Mouse (Mus musculus) liver, embryonic 15.5 days (tissue): ENCODE results near the gene Psma5. TPM values are rescaled to one million over a fixed set of nuclear protein-coding genes. Genes with fewer than 3 reads are reported as not detected.

ENCODE experiments used
- ATAC-seq: fragments of 200-750 bp; cut with Nextera tagmentation; 2 replicates; pipeline ENCODE4 v1.8.0; 2017; ENCODE audit warnings: moderate number of reproducible peaks, mild to moderate bottlenecking, moderate library complexity; ENCODE audit not compliant: insufficient read depth
- H3K27ac ChIP-seq: fragments of 300-500 bp; sonication (generic); replicated peaks from 2 replicates; pipeline ENCODE4 v1.5.1; 2015; ENCODE audit warnings: mild to moderate bottlenecking, inconsistent platforms
- H3K27me3 ChIP-seq: fragments of 300-500 bp; sonication (generic); 2 replicates; pipeline ENCODE4 v1.6.1; 2015; ENCODE audit warnings: mild to moderate bottlenecking, inconsistent platforms
- H3K36me3 ChIP-seq: fragments of 300-500 bp; sonication (generic); replicated peaks from 2 replicates; pipeline ENCODE4 v1.6.1; 2015; ENCODE audit warnings: moderate library complexity, mild to moderate bottlenecking, inconsistent platforms
- H3K4me1 ChIP-seq: fragments of 300-500 bp; sonication (generic); replicated peaks from 2 replicates; pipeline ENCODE4 v1.6.1; 2015; ENCODE audit warnings: inconsistent platforms
- H3K4me2 ChIP-seq: fragments of 300-500 bp; sonication (generic); 2 replicates; pipeline ENCODE4 v1.6.1; 2015; ENCODE audit warnings: moderate library complexity, mild to moderate bottlenecking, inconsistent platforms
- H3K4me3 ChIP-seq: fragments of 300-500 bp; sonication (generic); replicated peaks from 2 replicates; pipeline ENCODE4 v1.5.1; 2015; ENCODE audit warnings: mild to moderate bottlenecking, inconsistent platforms
- H3K9ac ChIP-seq: fragments of 300-500 bp; sonication (generic); 2 replicates; pipeline ENCODE4 v1.6.1; 2015; ENCODE audit warnings: moderate library complexity, mild to moderate bottlenecking, inconsistent platforms
- H3K9me3 ChIP-seq: fragments of 300-500 bp; sonication (generic); replicated peaks from 2 replicates; pipeline ENCODE4 v1.6.1; 2016; ENCODE audit warnings: inconsistent platforms
- WGBS: fragments of 180-500 bp; shearing (Covaris S2); methylation state at CpG from one replicate; pipeline ENCODE4 v1.1.7; 2015; ENCODE audit warnings: mixed read lengths; ENCODE audit not compliant: insufficient replicate concordance; 5-methylcytosine and 5-hydroxymethylcytosine counted together
- polyA plus RNA-seq: library from polyadenylated mRNA; unstranded; fragments of >200 nt; fragmentation: Nextera tagmentation; extraction: Ambion mirVana; gene quantifications from 2 replicates; pipeline ENCODE4 v1.2.1, GENCODE M21; 2015

Psma5 gene
- polyA plus RNA-seq, 1 experiment from 2014 or later, result 151 TPM

DNA sequence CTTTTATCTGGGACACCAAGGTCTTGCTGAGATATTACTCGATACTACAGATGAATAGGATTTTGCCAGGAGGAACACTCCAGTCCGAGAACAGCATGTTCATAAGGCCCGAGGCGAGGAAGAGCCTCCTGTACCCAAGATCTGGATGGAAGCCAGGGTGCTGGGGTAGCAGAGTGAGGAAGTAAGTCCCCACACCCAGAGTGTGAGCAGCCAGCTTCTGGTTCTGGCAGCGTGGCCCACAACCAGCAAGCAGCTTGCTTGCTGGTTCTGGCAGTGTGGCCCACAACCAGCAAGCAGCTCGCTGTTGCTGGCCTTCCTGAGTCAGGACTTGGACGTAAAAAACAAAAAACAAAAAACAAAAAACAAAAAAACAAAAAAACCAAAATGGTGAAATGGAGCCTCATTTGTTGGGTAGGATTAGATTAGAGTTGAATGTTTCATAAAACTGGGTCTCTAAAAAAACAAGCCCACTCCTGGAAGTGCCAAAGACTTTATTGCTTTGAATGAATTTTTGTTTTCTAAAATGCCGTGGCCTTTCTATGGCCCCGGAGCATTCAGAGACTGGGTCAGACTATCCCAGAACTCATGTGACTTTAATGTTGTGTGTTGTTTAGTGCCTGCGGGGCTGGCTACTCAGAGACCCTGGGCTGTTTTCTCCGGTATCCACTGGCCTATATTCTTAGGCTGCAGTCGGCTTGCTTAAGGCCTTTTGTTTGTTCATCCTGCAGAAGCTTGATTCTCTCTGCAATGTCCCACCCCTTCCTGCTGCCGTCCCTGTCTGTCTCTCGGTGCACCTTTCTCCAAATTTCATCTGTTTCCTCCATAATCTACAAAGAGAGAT, 38.9 kb downstream of the Psma5 start:
- ATAC-seq, result no peak
- peaks cover 62% of the 10 kb centered on the region for H3K4me1 ChIP-seq
- 25% methylated on average over 14 of the region's 14 CpGs for WGBS
- no peaks in the 10 kb centered on the region for H3K9me3 ChIP-seq
- no peaks in the 10 kb centered on the region for H3K36me3 ChIP-seq
- H3K27ac ChIP-seq, result peak overlapping the region; percentile 67
- H3K4me2 ChIP-seq, result peak overlapping the region; percentile 63
- H3K27me3 ChIP-seq, result no peaks in the 10 kb centered on the region
- no peak overlapping the region for H3K9ac ChIP-seq
- H3K4me3 ChIP-seq, result peak overlapping the region; percentile 24; the same call in 1 of the 2 replicates

GRCm38 (mm10) chr3:108296220-108297049, 39.7 kb downstream of the Psma5 start:
- Histone ChIP-seq H3K4me1 (peaks cover 55% of the 10 kb centered on the region), H3K9ac (no peak overlapping the region), H3K4me2 (peak overlapping the region; percentile 63), H3K36me3 (no peaks in the 10 kb centered on the region), H3K27me3 (no peaks in the 10 kb centered on the region), H3K4me3 (peak overlapping the region; percentile 24; the same call in 1 of the 2 replicates), H3K27ac (peak overlapping the region; percentile 67), H3K9me3 (no peaks in the 10 kb centered on the region)
- ATAC-seq, result peak; percentile 51
- 10% methylated on average over 14 of the region's 14 CpGs for WGBS

GRCm38 (mm10) chr3:108297050-108297419, 40.3 kb downstream of the Psma5 start:
- H3K4me2 ChIP-seq, result peak overlapping the region; percentile 63
- 70% methylated on average over 7 of the region's 7 CpGs for WGBS
- H3K9ac ChIP-seq, result no peak overlapping the region
- H3K36me3 ChIP-seq, result no peaks in the 10 kb centered on the region
- ATAC-seq, result no peak
- no peaks in the 10 kb centered on the region for H3K27me3 ChIP-seq
- peaks cover 54% of the 10 kb centered on the region for H3K4me1 ChIP-seq
- no peak overlapping the region for H3K4me3 ChIP-seq
- H3K27ac ChIP-seq, result peak overlapping the region; percentile 67
- no peaks in the 10 kb centered on the region for H3K9me3 ChIP-seq

DNA sequence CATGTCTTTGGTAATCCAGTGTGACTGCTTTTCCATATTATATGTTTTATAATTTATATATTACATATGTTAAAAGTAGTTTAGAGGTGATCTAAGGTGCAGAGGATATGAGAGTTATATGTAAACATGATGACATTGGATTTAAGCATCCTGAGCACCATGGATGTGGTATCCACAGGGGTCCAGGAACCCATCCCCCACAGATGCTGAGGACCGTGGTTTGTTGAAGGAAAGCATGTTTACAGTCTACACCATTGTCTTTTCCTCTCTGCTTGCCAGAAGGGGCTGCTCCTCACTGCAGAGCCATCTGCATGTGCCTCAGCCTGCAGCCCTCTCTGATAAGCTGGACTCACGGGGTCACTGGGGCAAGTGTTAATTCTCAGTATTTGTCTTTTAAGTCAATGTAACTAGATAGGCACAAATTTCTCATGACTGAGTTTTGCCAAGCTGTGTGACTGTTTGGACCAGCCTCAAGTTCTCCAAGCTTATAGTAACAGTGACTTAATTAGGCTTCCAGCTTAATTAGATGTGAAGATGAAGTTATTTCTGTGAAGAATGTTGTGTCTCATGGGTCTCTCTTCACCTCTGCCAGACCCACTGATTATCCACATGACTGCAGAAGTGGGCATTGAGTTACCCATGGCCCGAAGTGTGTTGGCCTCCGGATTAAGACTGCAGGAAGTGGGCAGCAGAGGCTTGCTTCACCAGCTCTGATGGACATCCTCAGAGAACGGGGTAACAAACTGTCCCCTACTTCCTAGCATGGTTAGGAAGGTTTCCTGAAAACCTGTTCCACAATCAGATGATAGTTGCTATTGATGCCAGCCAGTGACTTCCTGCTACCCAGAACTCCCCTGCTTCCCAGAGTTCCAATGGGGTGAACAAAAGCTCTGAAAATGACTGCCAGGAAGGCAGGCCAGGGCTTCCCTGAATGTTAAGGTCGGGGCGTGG, 41.2 kb downstream of the Psma5 start:
- WGBS, result 30% methylated on average over 7 of the region's 7 CpGs
- Histone ChIP-seq H3K36me3 (no peaks in the 10 kb centered on the region), H3K27me3 (no peaks in the 10 kb centered on the region), H3K9me3 (no peaks in the 10 kb centered on the region), H3K27ac (peak overlapping the region; percentile 55), H3K4me3 (no peak overlapping the region), H3K4me2 (no peak overlapping the region), H3K9ac (no peak overlapping the region), H3K4me1 (peaks cover 53% of the 10 kb centered on the region)
- ATAC-seq, result no peak

DNA sequence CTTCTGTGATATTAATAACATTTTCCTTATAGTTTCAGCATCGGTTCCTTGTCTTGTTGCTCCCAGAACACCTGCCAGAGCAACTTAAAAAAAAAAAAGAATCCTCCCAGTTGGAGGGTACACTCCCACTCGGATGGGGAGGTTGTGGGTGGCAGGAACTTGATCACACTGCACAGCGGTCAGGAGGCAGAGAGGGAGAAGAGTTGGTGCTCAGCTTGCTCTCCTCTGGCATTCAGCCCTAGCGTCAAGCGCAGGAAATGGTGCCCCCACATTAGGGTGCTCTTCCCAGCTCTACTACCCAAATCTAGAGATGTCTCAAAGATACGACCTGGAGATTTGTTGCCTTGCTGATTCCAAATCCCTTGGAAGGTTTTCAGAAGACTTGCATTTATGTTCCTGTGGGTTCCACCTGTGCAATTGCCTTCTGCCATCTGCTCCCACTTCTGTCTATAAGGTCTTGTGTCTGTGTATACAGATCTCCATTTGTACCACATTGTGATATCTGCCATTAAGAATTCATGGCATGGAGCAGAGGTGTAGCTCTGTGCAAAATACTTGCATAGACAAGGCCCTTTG, 43.8 kb downstream of the Psma5 start:
- 61% methylated on average over 6 of the region's 6 CpGs for WGBS
- H3K36me3 ChIP-seq, result no peaks in the 10 kb centered on the region
- ATAC-seq, result no peak
- no peak overlapping the region for H3K4me3 ChIP-seq
- no peaks in the 10 kb centered on the region for H3K27me3 ChIP-seq
- no peak overlapping the region for H3K4me2 ChIP-seq
- peaks cover 42% of the 10 kb centered on the region for H3K4me1 ChIP-seq
- no peaks in the 10 kb centered on the region for H3K9me3 ChIP-seq
- H3K9ac ChIP-seq, result no peak overlapping the region
- H3K27ac ChIP-seq, result no peak overlapping the region

DNA sequence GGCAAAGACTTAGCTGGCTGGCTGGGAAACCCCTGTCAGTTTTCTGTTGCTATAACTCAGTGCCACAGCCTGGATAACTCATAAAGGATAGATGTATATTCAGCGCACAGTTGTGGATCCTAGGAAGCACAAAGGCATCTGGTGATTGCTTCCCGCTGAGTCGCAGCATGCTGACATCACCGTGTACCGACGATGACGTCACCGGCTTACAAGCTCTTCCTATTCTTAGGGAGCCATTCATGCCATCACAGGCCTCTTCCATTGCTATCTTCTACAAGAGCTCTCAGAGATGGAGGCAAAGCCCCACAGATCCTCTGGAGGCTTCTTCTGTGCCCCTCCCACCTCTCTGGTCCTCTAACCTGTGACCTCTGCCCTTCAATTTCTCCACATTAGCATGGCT, 47.0 kb downstream of the Psma5 start:
- H3K9me3 ChIP-seq, result no peaks in the 10 kb centered on the region
- no peak overlapping the region for H3K4me2 ChIP-seq
- ATAC-seq, result no peak
- H3K27ac ChIP-seq, result no peak overlapping the region
- H3K36me3 ChIP-seq, result no peaks in the 10 kb centered on the region
- no peaks in the 10 kb centered on the region for H3K27me3 ChIP-seq
- H3K4me3 ChIP-seq, result no peak overlapping the region
- 90% methylated on average over 8 of the region's 8 CpGs for WGBS
- H3K9ac ChIP-seq, result no peak overlapping the region
- peaks cover 19% of the 10 kb centered on the region for H3K4me1 ChIP-seq

DNA sequence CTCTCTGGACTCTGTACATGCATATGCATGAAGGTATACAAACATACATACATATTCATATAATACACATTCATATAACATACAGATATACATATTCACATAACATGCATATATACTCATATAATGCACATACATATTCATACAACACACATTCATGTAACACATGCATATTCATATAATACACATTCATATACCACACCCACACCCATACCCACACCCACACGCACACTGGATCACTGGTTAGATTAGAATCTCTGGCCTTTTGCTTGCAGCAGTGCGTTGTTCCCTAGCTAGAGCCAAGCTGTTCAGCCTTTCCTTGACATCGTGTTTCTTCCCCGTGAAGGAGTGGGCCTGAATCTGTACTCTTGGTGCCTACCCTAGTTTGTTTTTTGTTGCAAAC, 48.0 kb downstream of the Psma5 start:
- H3K36me3 ChIP-seq, result no peaks in the 10 kb centered on the region
- H3K4me2 ChIP-seq, result no peak overlapping the region
- no peak overlapping the region for H3K4me3 ChIP-seq
- H3K4me1 ChIP-seq, result peaks cover 13% of the 10 kb centered on the region
- 43% methylated on average over 4 of the region's 4 CpGs for WGBS
- ATAC-seq, result no peak
- H3K9me3 ChIP-seq, result no peaks in the 10 kb centered on the region
- no peak overlapping the region for H3K27ac ChIP-seq
- H3K9ac ChIP-seq, result no peak overlapping the region
- no peaks in the 10 kb centered on the region for H3K27me3 ChIP-seq

GRCm38 (mm10) chr3:108306387-108306786, 49.7 kb downstream of the Psma5 start:
- Histone ChIP-seq H3K4me2 (no peak overlapping the region), H3K9me3 (no peaks in the 10 kb centered on the region), H3K4me3 (no peak overlapping the region), H3K36me3 (peaks cover 4% of the 10 kb centered on the region; the same call in 1 of the 2 replicates), H3K9ac (no peak overlapping the region), H3K27ac (no peak overlapping the region), H3K4me1 (peaks cover 13% of the 10 kb centered on the region), H3K27me3 (no peaks in the 10 kb centered on the region)
- ATAC-seq, result no peak
- WGBS, result 61% methylated on average over 3 of the region's 3 CpGs

DNA sequence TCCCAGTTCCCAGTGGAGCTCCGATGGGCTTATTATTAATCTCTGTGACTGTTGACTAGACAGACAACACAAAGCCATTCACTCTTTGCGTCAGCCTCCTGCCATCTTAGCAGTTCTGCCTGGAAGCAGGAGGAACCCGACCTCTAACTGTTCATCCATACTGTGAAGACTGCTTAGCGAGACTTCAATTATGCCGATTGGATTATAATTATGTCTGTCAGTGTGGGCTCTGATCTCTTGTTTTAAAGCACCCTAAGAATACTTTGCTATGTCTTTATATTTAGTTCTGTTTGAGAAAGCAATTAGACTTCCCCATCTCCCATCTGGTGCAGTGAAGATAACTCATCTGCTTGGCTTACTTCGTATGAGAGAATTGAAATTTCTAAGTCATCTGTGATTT, 50.8 kb downstream of the Psma5 start:
- H3K9me3 ChIP-seq, result no peaks in the 10 kb centered on the region
- no peak overlapping the region for H3K27ac ChIP-seq
- H3K4me1 ChIP-seq, result peaks cover 13% of the 10 kb centered on the region
- no peak for ATAC-seq
- peaks cover 4% of the 10 kb centered on the region; the same call in 1 of the 2 replicates for H3K36me3 ChIP-seq
- 67% methylated on average over 6 of the region's 6 CpGs for WGBS
- no peaks in the 10 kb centered on the region for H3K27me3 ChIP-seq
- no peak overlapping the region for H3K4me3 ChIP-seq
- no peak overlapping the region for H3K9ac ChIP-seq
- H3K4me2 ChIP-seq, result no peak overlapping the region

DNA sequence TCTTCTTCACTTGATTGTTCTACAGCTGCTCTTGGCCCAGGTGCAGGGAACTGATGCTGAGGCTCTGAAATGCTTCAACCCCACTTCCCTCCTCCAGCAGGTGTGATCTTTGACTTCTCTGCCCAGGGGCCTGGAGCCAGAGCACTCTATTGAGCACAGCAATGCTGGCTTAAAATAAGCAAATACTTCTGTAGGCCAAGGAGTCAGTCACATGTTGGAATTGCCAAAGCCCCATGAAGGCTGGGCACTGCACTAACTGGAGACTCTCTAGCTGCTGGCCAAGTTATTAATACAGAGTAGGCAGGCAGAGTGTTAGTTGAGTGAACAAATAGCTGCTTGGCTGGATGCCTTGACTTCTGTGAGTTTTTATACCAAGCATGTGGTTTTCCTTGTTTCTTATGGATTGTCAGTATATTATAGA, 54.2 kb downstream of the Psma5 start:
- H3K9me3 ChIP-seq, result no peaks in the 10 kb centered on the region
- no peak overlapping the region for H3K4me2 ChIP-seq
- ATAC-seq, result no peak
- H3K27me3 ChIP-seq, result no peaks in the 10 kb centered on the region
- peaks cover 11% of the 10 kb centered on the region for H3K4me1 ChIP-seq
- H3K9ac ChIP-seq, result no peak overlapping the region
- H3K36me3 ChIP-seq, result peaks cover 4% of the 10 kb centered on the region; the same call in 1 of the 2 replicates
- H3K4me3 ChIP-seq, result no peak overlapping the region
- H3K27ac ChIP-seq, result no peak overlapping the region
